Mouse (Mus musculus) layer of hippocampus, postnatal 14 days (tissue): ENCODE measurements at regions not wholly inside any gene's neighbourhood (a gene's known extent, or its start where the extent isn't known, plus 50 kb on each side); places are given as distances from the start of the nearest gene placed in this dataset.

Experiments
- DNase-seq, 2 experiments: peaks; one replicate each; pipeline ENCODE4 v3.0.0; 2021 to 2022; ENCODE audit warnings: low spot score in 2 of 2, mixed read lengths in 1 of 2

- DNase-seq: no peak
Observed at GRCm38 (mm10) chr7:73310056-73310455, 65.3 kb upstream of the Rgma start.

DNA sequence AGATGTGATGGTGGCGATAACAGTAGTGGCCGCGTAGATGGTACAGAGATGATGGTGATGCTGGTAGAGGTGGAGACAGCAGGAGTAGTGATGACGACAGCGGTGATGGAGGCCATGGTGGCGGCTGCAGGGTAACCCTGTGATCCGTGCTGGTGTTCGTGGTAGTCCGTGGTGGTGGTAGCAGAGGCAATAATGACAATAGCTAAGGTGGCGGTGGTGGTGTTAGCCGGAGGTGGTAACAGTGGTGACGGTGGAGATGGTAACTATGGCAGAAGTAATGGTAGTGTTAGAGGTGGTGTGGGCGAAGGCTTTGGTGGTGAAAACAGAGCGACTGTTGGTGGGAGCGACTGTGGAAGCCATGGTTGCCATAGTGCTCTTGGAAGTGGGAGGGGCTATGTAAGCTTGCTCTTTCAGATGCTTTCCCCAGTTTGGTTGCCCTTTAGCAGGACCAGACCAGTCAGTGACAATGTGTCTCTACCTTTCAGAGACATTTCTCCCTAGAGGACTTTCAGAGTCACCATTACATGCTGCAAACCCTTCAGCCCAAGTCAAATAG, 64.7 kb upstream of the Rgma start:
- no peak for DNase-seq

DNA sequence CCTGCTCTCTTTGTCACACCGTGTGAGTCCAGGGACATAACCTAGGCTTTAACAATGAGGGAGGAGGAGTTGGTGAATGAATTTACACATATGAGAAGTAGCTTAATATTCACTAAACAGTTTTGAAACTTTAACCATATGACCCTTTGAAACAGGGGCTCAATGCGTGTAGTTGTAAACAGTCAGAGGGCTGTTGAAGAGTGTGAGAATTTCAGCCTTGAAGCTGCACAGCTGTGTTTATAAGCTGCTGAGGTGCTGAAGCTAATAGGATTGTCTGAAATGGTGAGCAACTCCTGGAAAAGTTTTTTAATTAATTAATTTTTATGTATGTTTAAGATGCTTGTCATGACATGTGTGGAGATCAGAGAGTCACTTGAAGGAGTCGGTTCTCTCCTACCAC, 59.8 kb upstream of the Rgma start:
- DNase-seq: no peak

- no peak for DNase-seq
Observed at GRCm38 (mm10) chr7:73317574-73317973, 57.7 kb upstream of the Rgma start.

GRCm38 (mm10) chr7:73319004-73319403, 56.3 kb upstream of the Rgma start:
- DNase-seq: no peak

GRCm38 (mm10) chr7:73319994-73320393, 55.3 kb upstream of the Rgma start:
- no peak for DNase-seq

DNA sequence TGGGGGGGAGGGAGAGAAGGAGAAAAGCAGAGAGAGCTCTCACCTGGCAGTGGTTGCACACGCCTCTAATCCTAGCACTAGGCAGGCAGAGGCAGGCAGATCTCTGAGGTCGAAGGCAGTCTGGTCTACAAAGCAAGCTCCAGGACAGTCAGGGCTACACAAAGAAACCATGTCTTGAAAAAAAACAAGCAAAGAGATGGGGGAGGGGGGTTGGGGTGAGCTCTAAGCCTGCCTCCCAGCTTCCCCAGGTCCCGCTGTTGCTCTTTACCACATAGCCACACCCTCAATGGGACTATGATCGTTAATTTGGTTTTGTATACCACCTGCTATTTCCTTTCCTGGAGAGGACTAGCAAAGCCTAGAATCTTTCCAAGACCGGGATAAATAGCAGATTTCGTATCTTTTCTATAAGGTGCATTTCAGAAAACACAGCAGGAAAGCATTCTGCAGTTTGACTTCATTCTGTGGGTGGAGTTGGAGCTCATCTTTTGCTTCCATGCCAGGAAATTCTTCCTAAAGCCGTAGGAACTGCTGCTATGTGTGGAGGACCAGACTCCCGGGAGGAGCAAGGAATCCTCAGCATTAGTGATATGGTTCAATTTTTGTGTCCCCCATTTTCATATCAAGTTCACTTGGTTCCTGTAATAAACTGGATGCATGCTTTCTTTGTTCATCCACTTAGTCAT, 52.7 kb upstream of the Rgma start:
- no peak for DNase-seq

DNA sequence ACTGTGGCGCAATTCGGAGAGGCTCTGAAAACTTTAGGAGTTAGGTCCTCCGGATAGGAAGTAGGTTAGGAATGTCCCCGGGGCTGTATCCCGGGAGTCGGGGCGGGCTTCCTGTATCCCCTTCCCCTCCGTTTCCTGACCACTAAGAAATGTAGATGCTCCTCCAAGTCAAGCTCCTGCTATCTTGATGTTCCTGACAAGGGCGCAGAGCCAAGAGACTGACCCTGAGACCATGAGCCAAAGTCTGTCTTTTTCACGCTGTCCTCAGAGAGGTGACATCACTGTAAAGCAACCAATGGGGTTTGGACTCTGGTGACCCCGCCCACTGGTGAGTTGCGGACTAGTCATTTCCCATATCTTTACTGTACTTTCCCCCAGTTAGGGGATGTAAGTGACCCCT, 51.8 kb upstream of the Rgma start:
- no peak for DNase-seq

DNA sequence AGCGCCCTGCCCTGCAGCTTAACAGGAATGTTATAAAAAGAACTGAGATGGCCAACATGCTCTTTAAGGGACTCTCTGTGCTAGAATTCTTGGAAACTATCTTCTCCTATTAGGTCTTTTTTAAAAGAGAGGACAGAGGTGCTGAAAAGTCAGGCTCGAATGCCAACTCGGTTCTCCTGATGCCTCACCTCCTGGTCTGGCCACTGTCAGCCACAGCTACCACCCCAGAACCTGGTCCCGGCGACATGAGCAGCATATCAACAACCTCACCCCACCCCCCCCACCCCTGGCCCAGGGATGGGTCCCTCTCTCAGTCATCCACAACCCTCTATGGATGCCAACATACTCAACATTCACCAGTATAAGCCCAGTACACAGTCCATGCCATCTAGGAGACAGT, 49.8 kb upstream of the Rgma start:
- DNase-seq: no peak
